Mouse (Mus musculus): ENCODE measurements around the gene Efcab8. TPM values are rescaled to one million over a fixed set of nuclear protein-coding genes. Genes with fewer than 3 reads are reported as not detected.

Gene Efcab8
- total RNA-seq, 2 experiments from 2014 or later = not detected

- ATAC-seq (replicated peaks; ENCODE audit: poor library complexity, severe bottlenecking) = no peak
These were observed 42.3 kb downstream of the Efcab8 start for GRCm38 (mm10) chr2:153822005-153822543.

- ATAC-seq (replicated peaks; ENCODE audit: poor library complexity, severe bottlenecking) = no peak
These were observed 44.9 kb downstream of the Efcab8 start for GRCm38 (mm10) chr2:153824593-153824992.

GRCm38 (mm10) chr2:153825900-153826299 is 46.2 kb downstream of the Efcab8 start:
- ATAC-seq (replicated peaks; ENCODE audit: poor library complexity, severe bottlenecking) = peak; percentile 72

- ATAC-seq (replicated peaks; ENCODE audit: poor library complexity, severe bottlenecking) = peak; percentile 63; the same call in 1 of the 2 replicates
These were observed 47.6 kb downstream of the Efcab8 start for GRCm38 (mm10) chr2:153827171-153827830.

GRCm38 (mm10) chr2:153828704-153829103 is 49.0 kb downstream of the Efcab8 start:
- ATAC-seq (replicated peaks; ENCODE audit: poor library complexity, severe bottlenecking) = no peak

DNA sequence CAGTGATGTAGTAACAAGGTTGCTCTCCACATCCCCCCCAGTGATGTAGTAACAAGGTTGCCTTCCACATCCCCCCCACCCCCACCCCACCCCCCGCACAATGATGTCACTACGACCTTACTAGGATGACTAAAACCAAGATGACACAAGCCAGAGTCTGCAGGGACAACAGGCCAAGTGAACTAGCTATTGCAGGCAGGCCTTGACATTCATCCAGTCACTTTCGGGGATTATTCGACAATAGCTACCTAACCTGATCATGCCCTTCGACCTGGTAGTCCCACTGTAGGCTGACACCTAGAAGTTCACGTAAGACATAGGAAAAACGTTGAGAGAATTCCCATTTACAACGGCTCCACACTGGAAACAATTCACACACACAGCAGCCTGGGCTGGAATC is 53.6 kb downstream of the Efcab8 start:
- no peak for ATAC-seq (replicated peaks; ENCODE audit: poor library complexity, severe bottlenecking)

DNA sequence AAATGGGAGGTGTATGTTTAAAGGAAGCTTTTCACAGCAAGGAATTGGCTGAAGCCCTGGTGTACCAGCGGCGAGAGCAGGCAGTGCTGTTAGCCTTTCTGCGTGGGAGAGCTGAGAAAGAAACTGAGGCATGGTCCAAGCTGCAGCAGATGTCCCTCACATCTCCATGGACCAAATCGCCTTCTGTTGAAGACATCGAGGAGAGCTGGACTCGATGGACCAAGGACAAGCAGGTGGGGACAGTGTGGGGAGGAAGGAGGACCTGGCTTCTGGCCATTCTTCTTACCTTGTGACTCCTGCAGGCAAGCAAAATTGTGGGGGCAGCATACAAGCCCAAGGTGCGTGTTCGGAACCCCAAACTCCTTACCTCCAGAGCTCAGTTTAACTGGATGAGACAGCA is 63.1 kb downstream of the Efcab8 start:
- ATAC-seq (replicated peaks; ENCODE audit: poor library complexity, severe bottlenecking) = no peak

DNA sequence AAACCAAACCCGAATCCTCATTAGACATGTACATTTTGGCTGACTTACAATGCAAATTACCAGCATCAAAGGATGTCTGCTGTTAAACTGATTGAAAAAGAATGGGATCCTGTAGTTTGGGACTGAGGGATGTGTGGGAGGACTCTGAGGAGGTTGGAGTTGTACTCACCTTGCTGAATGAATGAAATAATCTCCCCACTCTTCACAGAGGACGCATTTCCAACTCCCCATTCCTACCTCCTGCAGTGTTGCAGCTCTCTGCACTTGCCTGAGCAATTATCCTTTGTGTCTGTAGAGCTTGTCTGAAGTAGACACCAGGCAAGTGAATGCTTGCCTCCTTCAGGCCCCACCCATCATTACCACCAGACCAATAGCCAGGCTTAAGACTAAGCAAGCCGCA is 68.7 kb downstream of the Efcab8 start:
- ATAC-seq (replicated peaks; ENCODE audit: poor library complexity, severe bottlenecking) = no peak

- peak; percentile 64 for ATAC-seq (replicated peaks; ENCODE audit: poor library complexity, severe bottlenecking)
These were observed 70.8 kb downstream of the Efcab8 start for GRCm38 (mm10) chr2:153850351-153851029.

GRCm38 (mm10) chr2:153851030-153851360 is 71.3 kb downstream of the Efcab8 start:
- peak; percentile 74 for ATAC-seq (replicated peaks; ENCODE audit: poor library complexity, severe bottlenecking)

DNA sequence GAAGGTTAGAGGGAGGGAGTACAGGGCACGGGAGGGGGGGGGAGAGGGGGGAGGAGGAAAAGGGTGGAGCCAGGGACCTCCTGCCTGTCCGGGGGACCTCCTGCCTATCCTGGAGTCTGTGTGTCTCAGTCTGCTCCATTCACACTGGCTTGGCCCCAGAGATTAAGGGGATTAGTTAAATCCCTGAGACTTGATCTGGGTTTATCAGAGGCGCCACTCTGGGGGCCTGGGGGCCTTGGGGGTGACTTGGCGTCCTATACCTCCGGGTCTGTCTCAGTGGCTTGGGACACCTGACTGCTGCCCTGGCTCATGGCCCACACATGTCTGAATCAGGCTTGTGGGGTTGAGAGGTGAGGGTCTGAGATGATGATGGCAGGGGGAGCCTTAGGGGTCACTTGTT is 73.8 kb downstream of the Efcab8 start:
- ATAC-seq (replicated peaks; ENCODE audit: poor library complexity, severe bottlenecking) = no peak

GRCm38 (mm10) chr2:153859581-153859980 is 79.8 kb downstream of the Efcab8 start:
- ATAC-seq (replicated peaks; ENCODE audit: poor library complexity, severe bottlenecking) = no peak

DNA sequence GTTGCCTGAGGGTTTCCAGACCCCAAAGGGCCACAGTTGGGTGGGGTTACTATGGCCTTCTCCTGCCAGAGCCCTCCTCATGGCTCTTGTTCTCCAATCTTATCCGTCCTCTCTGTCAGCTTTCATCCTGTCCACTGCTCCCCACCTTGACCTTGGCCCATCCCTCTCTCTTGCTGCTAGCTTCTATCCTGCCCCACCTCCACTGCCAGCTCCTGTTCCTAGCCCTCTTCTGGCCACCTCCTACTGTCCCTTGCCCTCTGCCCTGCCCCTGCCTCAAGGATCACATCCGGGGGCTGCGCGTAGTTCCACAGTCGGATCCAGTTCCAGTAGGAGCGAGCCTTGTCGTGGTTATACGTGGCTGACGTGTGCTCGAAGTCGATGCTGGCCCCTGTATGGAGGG is 80.6 kb downstream of the Efcab8 start:
- no peak for ATAC-seq (replicated peaks; ENCODE audit: poor library complexity, severe bottlenecking)

DNA sequence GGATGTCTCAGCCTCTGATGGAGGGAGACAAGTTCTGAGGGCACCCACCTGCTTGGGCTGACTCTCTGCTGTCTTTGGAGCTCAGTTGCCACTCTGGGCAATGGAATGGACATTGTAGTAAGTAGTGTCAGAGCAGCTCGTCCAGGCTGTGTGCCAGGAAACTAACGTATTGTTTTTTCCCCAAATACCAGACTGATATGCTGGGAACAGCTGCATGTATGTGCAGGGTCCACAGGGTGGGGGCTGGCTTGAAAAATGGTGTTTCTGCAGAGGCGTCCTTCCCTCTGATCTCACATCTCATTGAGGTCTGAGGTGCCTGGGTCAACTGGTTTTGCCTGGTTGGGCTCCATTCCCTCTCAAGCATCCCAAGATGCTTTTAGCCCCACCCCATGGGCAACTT is 81.0 kb downstream of the Efcab8 start:
- ATAC-seq (replicated peaks; ENCODE audit: poor library complexity, severe bottlenecking) = no peak

DNA sequence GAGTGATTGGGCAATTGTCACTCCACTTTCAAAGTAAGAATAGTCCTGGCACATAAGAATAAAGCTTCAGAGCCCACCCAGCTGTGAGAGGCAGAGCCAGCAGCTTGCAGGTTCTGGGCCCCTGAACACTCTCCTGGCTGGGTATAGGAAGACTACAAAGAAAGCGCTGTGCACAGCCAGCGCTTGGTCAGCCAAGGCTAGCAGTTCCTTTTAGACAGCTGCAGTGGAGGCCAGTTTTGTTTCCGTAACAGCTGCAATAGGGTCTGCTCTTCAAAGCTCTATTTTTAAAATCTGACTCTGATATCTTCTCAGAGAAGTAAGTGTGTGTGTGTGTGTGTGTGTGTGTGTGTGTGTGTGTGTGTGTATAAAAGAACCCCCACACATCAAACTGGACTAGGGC is 82.2 kb downstream of the Efcab8 start:
- ATAC-seq (replicated peaks; ENCODE audit: poor library complexity, severe bottlenecking) = no peak

- no peak for ATAC-seq (replicated peaks; ENCODE audit: poor library complexity, severe bottlenecking)
These were observed 91.3 kb downstream of the Efcab8 start, which contains the start of gene Sun5 for GRCm38 (mm10) chr2:153870984-153871383. Sun5 (minus strand) TSS chr2:153871084.

DNA sequence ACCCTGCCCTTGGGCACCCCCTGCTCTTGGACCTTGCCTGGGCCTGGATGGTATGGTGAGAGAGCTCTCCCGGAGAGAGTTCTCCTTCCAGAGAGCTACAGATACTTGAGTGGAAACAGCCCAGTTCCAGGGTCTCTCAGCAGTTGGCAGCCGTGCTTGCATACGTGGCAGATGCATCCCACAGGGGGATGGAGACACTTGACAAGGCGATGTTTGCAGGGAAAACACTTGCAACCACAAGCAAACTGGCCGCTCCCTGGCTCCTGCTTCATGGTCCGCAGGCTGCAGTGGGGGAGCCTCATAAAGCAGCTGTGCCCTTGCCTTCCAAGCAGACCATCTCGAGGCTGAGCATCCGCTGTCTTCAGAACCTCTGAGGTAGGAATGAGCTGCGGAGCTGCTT is 95.0 kb downstream of the Efcab8 start, which contains the start of gene Bpifb2:
TSS of gene Bpifb2 (plus strand) at position 301 of the 400 bp plus-strand sequence.
- ATAC-seq (replicated peaks; ENCODE audit: poor library complexity, severe bottlenecking) = no peak

Other genes starting within 250 kb of the Efcab8 start
- gene Nol4l, start 250.0 kb upstream of the Efcab8 start, total RNA-seq (2014; fragmentation: Nextera tagmentation) = 4.7 and 7.4 TPM in 2 replicates
- gene Nol4l, start 250.0 kb upstream of the Efcab8 start, total RNA-seq (2017) = 0.72 and 0.86 TPM in 2 replicates
- gene Commd7, start 147.2 kb upstream of the Efcab8 start, total RNA-seq (2014; fragmentation: Nextera tagmentation) = 24.1 and 32.9 TPM in 2 replicates
- gene Commd7, start 147.2 kb upstream of the Efcab8 start, total RNA-seq (2017) = 41.9 and 50.4 TPM in 2 replicates
- gene Dnmt3b, start 130.5 kb upstream of the Efcab8 start, total RNA-seq (2014; fragmentation: Nextera tagmentation) = 18.7 and 23.7 TPM in 2 replicates
- 13.9 and 18.5 TPM in 2 replicates for gene Dnmt3b, start 130.5 kb upstream of the Efcab8 start, total RNA-seq (2017)
- gene Dnmt3c, start 83.3 kb upstream of the Efcab8 start, total RNA-seq (2014; fragmentation: Nextera tagmentation) = 0.28 TPM in 1 of 2 replicates, not detected in the other
- not detected in 2 replicates for gene Dnmt3c, start 83.3 kb upstream of the Efcab8 start, total RNA-seq (2017)
- gene Mapre1, start 38.7 kb upstream of the Efcab8 start, total RNA-seq (2014; fragmentation: Nextera tagmentation) = 84.8 and 88.9 TPM in 2 replicates
- gene Mapre1, start 38.7 kb upstream of the Efcab8 start, total RNA-seq (2017) = 218 and 268 TPM in 2 replicates
- not detected in 2 replicates for gene Sun5, start 91.2 kb downstream of the Efcab8 start, total RNA-seq (2014; fragmentation: Nextera tagmentation)
- not detected in 2 replicates for gene Sun5, start 91.2 kb downstream of the Efcab8 start, total RNA-seq (2017)
- not detected in 2 replicates for gene Bpifb2, start 95.1 kb downstream of the Efcab8 start, total RNA-seq (2014; fragmentation: Nextera tagmentation)
- gene Bpifb2, start 95.1 kb downstream of the Efcab8 start, total RNA-seq (2017) = not detected in 2 replicates
- gene Bpifb6, start 120.5 kb downstream of the Efcab8 start, total RNA-seq (2014; fragmentation: Nextera tagmentation) = not detected in 2 replicates
- gene Bpifb6, start 120.5 kb downstream of the Efcab8 start, total RNA-seq (2017) = not detected in 2 replicates
- gene Bpifb3, start 138.3 kb downstream of the Efcab8 start, total RNA-seq (2014; fragmentation: Nextera tagmentation) = 1.4 TPM in 1 of 2 replicates, not detected in the other
- not detected in 2 replicates for gene Bpifb3, start 138.3 kb downstream of the Efcab8 start, total RNA-seq (2017)
- not detected in 2 replicates for gene Bpifb4, start 158.3 kb downstream of the Efcab8 start, total RNA-seq (2014; fragmentation: Nextera tagmentation)
- gene Bpifb4, start 158.3 kb downstream of the Efcab8 start, total RNA-seq (2017) = not detected in 2 replicates
- not detected in 2 replicates for gene Bpifa6, start 195.0 kb downstream of the Efcab8 start, total RNA-seq (2014; fragmentation: Nextera tagmentation)
- gene Bpifa6, start 195.0 kb downstream of the Efcab8 start, total RNA-seq (2017) = not detected in 2 replicates
- not detected in 2 replicates for gene Bpifa2, start 228.3 kb downstream of the Efcab8 start, total RNA-seq (2014; fragmentation: Nextera tagmentation)
- not detected in 2 replicates for gene Bpifa2, start 228.3 kb downstream of the Efcab8 start, total RNA-seq (2017)

Measured in granulocyte monocyte progenitor cell, adult 5-6 weeks (primary cell).